Mouse (Mus musculus) midbrain, embryonic 16.5 days (tissue): Measurements from ENCODE around the gene Tspan17. TPM values are rescaled to one million over a fixed set of nuclear protein-coding genes. Genes with fewer than 3 reads are reported as not detected.

Experiments
- ATAC-seq: fragments of 200-750 bp; cut with Nextera tagmentation; 2 replicates; pipeline ENCODE4 v1.8.0; 2017; ENCODE audit warnings: moderate TSS enrichment
- H3K27ac ChIP-seq: fragments of 300-500 bp; sonication (generic); 2 replicates; pipeline ENCODE4 v1.5.1; 2014; ENCODE audit warnings: mild to moderate bottlenecking, low read length, mixed read lengths
- H3K27me3 ChIP-seq: fragments of 300-500 bp; sonication (generic); 2 replicates; pipeline ENCODE4 v1.6.1; 2014; ENCODE audit warnings: low read depth, low read length, mixed read lengths; ENCODE audit not compliant: control insufficient read depth, insufficient read depth
- H3K36me3 ChIP-seq: fragments of 300-500 bp; sonication (generic); 2 replicates; pipeline ENCODE4 v1.6.1; 2014; ENCODE audit warnings: mild to moderate bottlenecking, low read length, moderate library complexity, mixed read lengths; ENCODE audit not compliant: control insufficient read depth, insufficient read depth
- H3K4me1 ChIP-seq: fragments of 300-500 bp; sonication (generic); 2 replicates; pipeline ENCODE4 v1.6.1; 2014; ENCODE audit warnings: mild to moderate bottlenecking, low read length, mixed read lengths; ENCODE audit not compliant: control insufficient read depth, insufficient read depth
- H3K4me2 ChIP-seq: fragments of 300-500 bp; sonication (generic); 2 replicates; pipeline ENCODE4 v1.6.1; 2014; ENCODE audit warnings: mild to moderate bottlenecking, low read length, mixed read lengths
- H3K4me3 ChIP-seq: fragments of 300-500 bp; sonication (generic); 2 replicates; pipeline ENCODE4 v1.5.1; 2014; ENCODE audit warnings: low read depth, mild to moderate bottlenecking, low read length, moderate library complexity, mixed read lengths
- H3K9ac ChIP-seq: fragments of 300-500 bp; sonication (generic); 2 replicates; pipeline ENCODE4 v1.6.1; 2014; ENCODE audit warnings: low read depth, low read length, mixed read lengths
- H3K9me3 ChIP-seq: fragments of 300-500 bp; sonication (generic); replicated peaks from 2 replicates; pipeline ENCODE4 v1.6.1; 2014; ENCODE audit warnings: mild to moderate bottlenecking, low read length, mixed read lengths; ENCODE audit not compliant: control insufficient read depth, poor library complexity, severe bottlenecking
- WGBS: fragments of 180-500 bp; shearing (Covaris S2); extraction: QIAGEN DNeasy Blood & Tissue Kit; methylation state at CpG from one replicate; pipeline ENCODE4 v1.1.7; 2014; 5-methylcytosine and 5-hydroxymethylcytosine counted together
- polyA plus RNA-seq: library from polyadenylated mRNA; unstranded; fragments of >200 nt; fragmentation: Nextera tagmentation; extraction: Ambion mirVana; gene quantifications from 2 replicates; pipeline ENCODE4 v1.2.1, GENCODE M21; 2015

The Tspan17 gene
- polyA plus RNA-seq: 60.1 and 67.7 TPM in 2 replicates

GRCm38 (mm10) chr13:54788740-54789560 is at the start of gene Tspan17:
TSS of gene Tspan17 (plus strand) at chr13:54789377.
- Histone ChIP-seq H3K4me2 (peak within 1 kb of the TSS; percentile 97), H3K9me3 (no peaks in the 10 kb centered on the region), H3K9ac (peak within 1 kb of the TSS; percentile 77), H3K36me3 (no peaks in the 10 kb centered on the region), H3K27me3 (peaks cover 3% of the 10 kb centered on the region), H3K27ac (peak within 1 kb of the TSS; percentile 32; the same call in 1 of the 2 replicates), H3K4me3 (peak within 1 kb of the TSS; percentile 68), H3K4me1 (no peaks in the 10 kb centered on the region; the same call in 1 of the 2 replicates)
- peak; percentile 79 for ATAC-seq
- 3% methylated on average over 46 of the region's 49 CpGs for WGBS

- Histone ChIP-seq H3K9me3 (no peaks in the 10 kb centered on the region), H3K4me2 (peak overlapping the region; percentile 21; the same call in 1 of the 2 replicates), H3K9ac (no peak overlapping the region), H3K27me3 (peaks cover under 1% of the 10 kb centered on the region; the same call in 1 of the 2 replicates), H3K36me3 (no peaks in the 10 kb centered on the region; the same call in 1 of the 2 replicates), H3K4me1 (peaks cover 46% of the 10 kb centered on the region), H3K27ac (no peak overlapping the region), H3K4me3 (no peak overlapping the region)
- WGBS: 36% methylated on average over 6 of the region's 6 CpGs
- ATAC-seq: no peak
Measured at GRCm38 (mm10) chr13:54746110-54746509, 43.1 kb upstream of the Tspan17 start.

GRCm38 (mm10) chr13:54746896-54747295 is 42.3 kb upstream of the Tspan17 start:
- Histone ChIP-seq H3K27ac (no peak overlapping the region), H3K4me2 (peak overlapping the region; percentile 61), H3K9ac (0 out of 2 replicates have a peak overlapping the region, but pooled peaks have one; percentile 20), H3K27me3 (peaks cover 3% of the 10 kb centered on the region; the same call in 1 of the 2 replicates), H3K9me3 (no peaks in the 10 kb centered on the region), H3K4me1 (peaks cover 46% of the 10 kb centered on the region), H3K4me3 (peak overlapping the region; percentile 2; the same call in 1 of the 2 replicates), H3K36me3 (no peaks in the 10 kb centered on the region)
- WGBS: 27% methylated on average over 10 of the region's 10 CpGs
- ATAC-seq: no peak

- Histone ChIP-seq H3K27ac (peak overlapping the region; percentile 92), H3K4me2 (peak overlapping the region; percentile 61), H3K4me3 (peak overlapping the region; percentile 68), H3K27me3 (peaks cover 3% of the 10 kb centered on the region; the same call in 1 of the 2 replicates), H3K4me1 (peaks cover 50% of the 10 kb centered on the region), H3K36me3 (no peaks in the 10 kb centered on the region), H3K9me3 (no peaks in the 10 kb centered on the region), H3K9ac (peak overlapping the region; percentile 83)
- WGBS: 82% methylated on average over 8 of the region's 8 CpGs
- ATAC-seq: no peak
Measured at GRCm38 (mm10) chr13:54748190-54748589, 41.0 kb upstream of the Tspan17 start.

GRCm38 (mm10) chr13:54748721-54749060 is 40.5 kb upstream of the Tspan17 start:
- H3K9me3 ChIP-seq: no peaks in the 10 kb centered on the region
- peak overlapping the region; percentile 68 for H3K4me3 ChIP-seq
- H3K9ac ChIP-seq: peak overlapping the region; percentile 83
- peaks cover 3% of the 10 kb centered on the region; the same call in 1 of the 2 replicates for H3K27me3 ChIP-seq
- H3K36me3 ChIP-seq: no peaks in the 10 kb centered on the region
- peak overlapping the region; percentile 92 for H3K27ac ChIP-seq
- H3K4me1 ChIP-seq: peaks cover 50% of the 10 kb centered on the region
- peak overlapping the region; percentile 61 for H3K4me2 ChIP-seq
- 27% methylated on average over 10 of the region's 10 CpGs for WGBS
- ATAC-seq: peak; percentile 19

GRCm38 (mm10) chr13:54749061-54749863 is 39.9 kb upstream of the Tspan17 start:
- Histone ChIP-seq H3K27me3 (peaks cover 3% of the 10 kb centered on the region; the same call in 1 of the 2 replicates), H3K4me2 (peak overlapping the region; percentile 61), H3K4me1 (peaks cover 49% of the 10 kb centered on the region), H3K4me3 (peak overlapping the region; percentile 68), H3K9ac (peak overlapping the region; percentile 83), H3K9me3 (no peaks in the 10 kb centered on the region), H3K36me3 (no peaks in the 10 kb centered on the region), H3K27ac (peak overlapping the region; percentile 92)
- peak; percentile 85 for ATAC-seq
- WGBS: 1% methylated on average over 57 of the region's 100 CpGs

- H3K27me3 ChIP-seq: peaks cover 3% of the 10 kb centered on the region; the same call in 1 of the 2 replicates
- H3K4me3 ChIP-seq: peak within 1 kb of the TSS; percentile 68
- no peaks in the 10 kb centered on the region for H3K36me3 ChIP-seq
- peak; percentile 72 for ATAC-seq
- peak within 1 kb of the TSS; percentile 83 for H3K9ac ChIP-seq
- H3K4me2 ChIP-seq: peak within 1 kb of the TSS; percentile 61
- peaks cover 45% of the 10 kb centered on the region for H3K4me1 ChIP-seq
- 1% methylated on average over 18 of the region's 29 CpGs for WGBS
- H3K9me3 ChIP-seq: no peaks in the 10 kb centered on the region
- H3K27ac ChIP-seq: peak within 1 kb of the TSS; percentile 92
Measured at GRCm38 (mm10) chr13:54749864-54750411, 39.2 kb upstream of the Tspan17 start, which contains the start of gene Gprin1. TSS of gene Gprin1 (minus strand) at chr13:54749874.

GRCm38 (mm10) chr13:54750699-54751098 is 38.5 kb upstream of the Tspan17 start:
- H3K4me2 ChIP-seq: peak overlapping the region; percentile 61
- 5% methylated on average over 8 of the region's 8 CpGs for WGBS
- ATAC-seq: no peak

More at GRCm38 (mm10) chr13:54750699-54751098, 38.5 kb upstream of the Tspan17 start:
- Histone ChIP-seq H3K27me3 (peaks cover 3% of the 10 kb centered on the region; the same call in 1 of the 2 replicates), H3K36me3 (no peaks in the 10 kb centered on the region), H3K9me3 (no peaks in the 10 kb centered on the region), H3K4me3 (no peak overlapping the region), H3K27ac (no peak overlapping the region), H3K4me1 (peaks cover 46% of the 10 kb centered on the region), H3K9ac (peak overlapping the region; percentile 83; the same call in 1 of the 2 replicates)
